Mouse (Mus musculus) limb, embryonic 14.5 days (tissue): Measurements from ENCODE around the gene Elfn2. TPM values are rescaled to one million over a fixed set of nuclear protein-coding genes. Genes with fewer than 3 reads are reported as not detected.

Source experiments
- ATAC-seq: fragments of 200-750 bp; cut with Nextera tagmentation; 2 replicates; pipeline ENCODE4 v1.8.0; 2017; ENCODE audit warnings: low read depth, moderate number of reproducible peaks, moderate TSS enrichment; ENCODE audit not compliant: low FRiP score
- DNase-seq: peaks from one replicate; pipeline ENCODE4 v3.0.0-alpha.2; 2015; ENCODE audit warnings: low spot score
- H3K27ac ChIP-seq: fragments of 300-500 bp; sonication (generic); replicated peaks from 2 replicates; pipeline ENCODE4 v1.5.1; 2014; ENCODE audit warnings: low read depth, mild to moderate bottlenecking, low read length, moderate library complexity, mixed read lengths
- H3K27me3 ChIP-seq: fragments of 300-500 bp; sonication (generic); 2 replicates; pipeline ENCODE4 v1.6.1; 2014; ENCODE audit warnings: low read length, mixed read lengths; ENCODE audit not compliant: control insufficient read depth, insufficient read depth
- H3K36me3 ChIP-seq: fragments of 300-500 bp; sonication (generic); 2 replicates; pipeline ENCODE4 v1.6.1; 2014; ENCODE audit warnings: mild to moderate bottlenecking, low read length, moderate library complexity, mixed read lengths; ENCODE audit not compliant: control insufficient read depth, insufficient read depth
- H3K4me1 ChIP-seq: fragments of 300-500 bp; sonication (generic); 2 replicates; pipeline ENCODE4 v1.6.1; 2014; ENCODE audit warnings: antibody characterized with exemption, low read length, mixed read lengths; ENCODE audit not compliant: control insufficient read depth, insufficient read depth
- H3K4me2 ChIP-seq: fragments of 300-500 bp; sonication (generic); replicated peaks from 2 replicates; pipeline ENCODE4 v1.6.1; 2014; ENCODE audit warnings: low read depth, mild to moderate bottlenecking, low read length, moderate library complexity; ENCODE audit not compliant: severe bottlenecking
- H3K4me3 ChIP-seq: fragments of 300-500 bp; sonication (generic); replicated peaks from 2 replicates; pipeline ENCODE4 v1.5.1; 2014; ENCODE audit warnings: low read length
- H3K9ac ChIP-seq: fragments of 300-500 bp; sonication (generic); 2 replicates; pipeline ENCODE4 v1.6.1; 2014; ENCODE audit warnings: mild to moderate bottlenecking, low read depth, low read length, moderate library complexity; ENCODE audit not compliant: severe bottlenecking
- H3K9me3 ChIP-seq: fragments of 300-500 bp; sonication (generic); 2 replicates; pipeline ENCODE4 v1.6.1; 2016; ENCODE audit warnings: low read length; ENCODE audit not compliant: control insufficient read depth
- POLR2A ChIP-seq: fragments of 200-500 bp; IDR thresholded peaks from 2 replicates; pipeline ENCODE4 v1.8.0; 2012; ENCODE audit warnings: inconsistent platforms, mild to moderate bottlenecking, moderate library complexity, borderline replicate concordance; ENCODE audit not compliant: insufficient read depth, insufficient read length; ENCODE audit errors: extremely low read depth
- WGBS: fragments of 180-500 bp; shearing (Covaris S2); extraction: QIAGEN DNeasy Blood & Tissue Kit; methylation state at CpG from one replicate; pipeline ENCODE4 v1.1.7; 2014; 5-methylcytosine and 5-hydroxymethylcytosine counted together
- polyA plus RNA-seq, 2 experiments: library from polyadenylated mRNA; depleted of rRNA in 1 of 2; stranded (reverse) in 1 of 2; unstranded in 1 of 2; fragments of >200 nt; fragmentation: Nextera tagmentation in 1 of 2; extraction: Ambion mirVana in 1 of 2; gene quantifications; 2 replicates each; pipeline versions ENCODE4 v1.2.1 to v1.2.3; 2012 to 2014

The Elfn2 gene
- polyA plus RNA-seq, 2 experiments = 0.04 to 0.24 TPM

DNA sequence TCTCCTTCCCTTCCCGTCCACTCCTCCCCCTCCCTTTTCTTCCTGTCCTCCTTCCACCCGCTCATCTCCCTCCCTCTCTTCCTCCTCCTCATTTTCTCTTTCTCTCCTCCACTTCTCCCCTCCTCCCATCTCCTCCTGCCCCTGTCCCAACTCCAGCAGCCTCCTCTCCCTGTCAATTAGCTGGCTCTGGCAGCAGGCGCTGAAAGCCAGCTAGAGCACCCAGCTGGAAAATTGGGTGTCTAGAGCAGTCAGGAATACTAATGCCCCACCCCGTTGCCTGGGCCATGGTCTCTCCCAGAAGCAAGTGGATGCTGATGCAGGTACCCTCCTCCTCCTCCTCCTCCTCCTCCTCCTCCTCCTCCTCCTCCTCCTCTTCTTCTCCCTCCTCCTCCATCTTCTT lies 67.4 kb downstream of the Elfn2 start:
- no peaks in the 10 kb centered on the region for H3K9me3 ChIP-seq
- H3K27me3 ChIP-seq = no peaks in the 10 kb centered on the region
- no peak overlapping the region for H3K27ac ChIP-seq
- H3K4me1 ChIP-seq = no peaks in the 10 kb centered on the region
- TF ChIP-seq POLR2A = no peak
- DNase-seq = no peak
- 42% methylated on average over 4 of the region's 4 CpGs for WGBS
- H3K36me3 ChIP-seq = no peaks in the 10 kb centered on the region
- no peak overlapping the region for H3K4me3 ChIP-seq
- ATAC-seq = no peak
- H3K9ac ChIP-seq = no peak overlapping the region
- no peak overlapping the region for H3K4me2 ChIP-seq

DNA sequence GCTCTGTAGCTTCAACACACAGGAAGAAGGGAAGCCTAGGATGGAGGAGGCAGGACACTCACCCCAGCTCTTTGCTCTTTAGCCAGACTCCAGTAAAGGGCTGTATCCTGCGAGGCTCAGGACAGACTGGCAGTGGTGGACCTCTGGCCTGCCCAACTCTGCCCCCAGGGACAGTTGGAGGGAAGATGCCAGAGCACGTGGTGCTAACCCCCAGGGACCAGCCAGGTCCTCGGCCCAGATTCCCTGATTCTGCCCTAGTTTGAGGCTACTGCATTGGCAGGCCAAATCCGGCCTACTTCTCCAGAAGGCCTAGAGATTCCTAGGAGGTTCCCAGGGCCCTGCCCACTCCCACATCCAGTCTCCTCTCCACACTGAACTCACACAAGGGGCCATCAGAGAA lies 70.8 kb downstream of the Elfn2 start:
- DNase-seq = no peak
- H3K27me3 ChIP-seq = no peaks in the 10 kb centered on the region
- H3K4me2 ChIP-seq = no peak overlapping the region
- no peaks in the 10 kb centered on the region for H3K4me1 ChIP-seq
- 66% methylated on average over 4 of the region's 4 CpGs for whole genome bisulfite sequencing
- H3K9me3 ChIP-seq = no peaks in the 10 kb centered on the region
- no peaks in the 10 kb centered on the region for H3K36me3 ChIP-seq
- TF ChIP-seq POLR2A = no peak
- no peak overlapping the region for H3K27ac ChIP-seq
- no peak overlapping the region for H3K9ac ChIP-seq
- H3K4me3 ChIP-seq = no peak overlapping the region
- ATAC-seq = no peak

DNA sequence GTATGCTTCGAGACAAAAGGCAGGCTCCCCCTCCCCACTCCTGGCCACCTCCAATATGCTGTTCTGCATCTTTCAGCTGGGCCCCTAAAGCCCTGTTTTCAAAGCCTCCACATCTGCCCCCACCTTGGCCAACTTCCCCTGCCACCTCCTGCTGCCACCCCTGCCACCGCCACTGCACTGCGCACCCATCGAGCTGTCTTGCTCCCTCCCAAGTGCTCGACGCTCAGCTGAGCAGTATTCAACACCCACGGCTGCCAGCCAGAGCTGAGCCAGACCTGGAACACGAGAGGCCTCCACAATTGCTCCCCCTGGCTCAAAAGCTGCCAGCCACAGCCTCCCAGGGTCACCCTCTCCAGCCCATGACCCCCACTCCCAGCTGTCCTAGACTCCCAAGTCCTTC lies 74.0 kb downstream of the Elfn2 start:
- no peak for DNase-seq

DNA sequence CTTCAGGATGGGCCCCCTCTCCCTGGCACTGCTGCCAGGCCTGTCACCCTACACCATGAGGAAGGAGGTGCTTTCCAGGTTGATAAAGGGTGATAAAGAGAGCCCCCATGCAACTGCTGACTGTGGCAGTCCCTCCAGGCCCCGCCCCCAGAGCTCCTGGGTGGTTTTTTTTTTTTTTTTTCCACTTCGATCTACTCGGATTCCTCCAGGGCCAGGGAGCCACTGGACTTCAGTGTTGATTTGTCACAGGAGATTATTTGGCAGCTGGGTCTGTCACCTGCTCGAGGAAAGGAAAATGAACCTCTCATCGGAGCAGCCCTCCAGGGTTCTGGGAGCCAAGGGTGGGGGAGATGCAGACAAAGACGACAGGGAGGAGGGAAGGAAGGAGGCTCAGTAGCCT lies 74.9 kb downstream of the Elfn2 start:
- Histone ChIP-seq H3K36me3 (no peaks in the 10 kb centered on the region), H3K9me3 (no peaks in the 10 kb centered on the region), H3K4me3 (no peak overlapping the region), H3K4me2 (no peak overlapping the region), H3K27ac (no peak overlapping the region), H3K4me1 (no peaks in the 10 kb centered on the region), H3K27me3 (no peaks in the 10 kb centered on the region), H3K9ac (no peak overlapping the region)
- no peak for DNase-seq
- no peak for ATAC-seq
- 27% methylated on average over 6 of the region's 6 CpGs for WGBS
- TF ChIP-seq POLR2A = no peak

More for the DNA sequence above, 74.0 kb downstream of the Elfn2 start:
- H3K36me3 ChIP-seq = no peaks in the 10 kb centered on the region
- H3K27ac ChIP-seq = no peak overlapping the region
- WGBS = 40% methylated on average over 8 of the region's 8 CpGs
- H3K9ac ChIP-seq = no peak overlapping the region
- no peaks in the 10 kb centered on the region for H3K9me3 ChIP-seq
- no peak overlapping the region for H3K4me3 ChIP-seq
- no peaks in the 10 kb centered on the region for H3K4me1 ChIP-seq
- H3K27me3 ChIP-seq = no peaks in the 10 kb centered on the region
- H3K4me2 ChIP-seq = no peak overlapping the region
- no peak for TF ChIP-seq POLR2A
- no peak for ATAC-seq

DNA sequence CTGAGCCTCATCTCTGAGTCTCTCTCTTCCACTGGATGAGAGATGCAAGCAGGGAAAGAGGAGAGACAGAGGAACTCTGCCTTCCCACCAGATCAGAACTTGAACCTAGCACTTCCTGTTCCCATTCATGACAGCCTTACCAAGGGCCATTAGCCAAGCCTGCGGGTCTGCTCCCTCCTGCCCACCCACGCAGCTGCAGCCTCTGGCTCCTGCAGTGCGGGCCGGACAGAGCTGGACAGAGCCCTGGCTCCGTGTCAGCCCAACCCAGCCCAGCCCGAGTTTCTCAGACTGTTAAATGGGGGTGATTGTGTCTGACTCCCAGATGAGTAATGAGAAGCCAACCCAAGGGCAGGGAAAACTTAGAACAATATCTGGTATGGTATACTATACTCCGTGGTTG lies 83.3 kb downstream of the Elfn2 start:
- Histone ChIP-seq H3K27me3 (no peaks in the 10 kb centered on the region), H3K27ac (no peak overlapping the region), H3K4me2 (no peak overlapping the region), H3K36me3 (no peaks in the 10 kb centered on the region), H3K9ac (no peak overlapping the region), H3K4me1 (peaks cover 6% of the 10 kb centered on the region; the same call in 1 of the 2 replicates), H3K9me3 (no peaks in the 10 kb centered on the region), H3K4me3 (no peak overlapping the region)
- ATAC-seq (no peak), DNase-seq (no peak)
- TF ChIP-seq POLR2A = no peak
- 18% methylated on average over 7 of the region's 7 CpGs for WGBS

DNA sequence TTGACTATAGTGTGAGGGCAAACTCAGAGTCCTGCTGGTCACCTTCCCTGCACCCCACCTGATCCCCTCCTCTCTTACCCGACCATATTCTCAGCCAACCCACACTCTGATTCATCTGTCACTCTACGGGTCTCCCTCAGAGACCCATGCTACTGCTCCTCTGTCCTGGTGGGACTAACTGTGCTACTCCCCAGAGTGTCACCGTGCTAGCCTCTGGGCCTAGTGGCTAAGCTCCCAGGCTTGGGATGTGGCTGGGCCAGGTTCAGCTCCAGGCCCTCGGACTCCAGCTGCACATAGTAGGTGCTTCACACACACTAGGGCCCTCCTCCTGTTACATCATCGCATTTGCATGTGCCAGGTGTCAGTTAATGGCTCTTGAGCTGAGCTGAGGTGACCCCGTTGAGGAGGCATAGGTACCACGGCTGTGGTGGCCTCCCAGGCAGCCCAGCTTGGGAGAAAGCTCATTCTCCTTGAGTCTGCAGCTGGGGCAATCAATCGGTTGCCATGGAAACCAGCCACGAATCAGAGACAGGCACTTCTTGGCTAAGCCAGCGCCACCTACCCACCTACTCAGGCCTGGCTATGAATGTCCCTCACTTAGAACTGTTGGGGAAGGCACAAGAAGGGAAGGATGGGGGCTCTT lies 84.4 kb downstream of the Elfn2 start:
- peak; percentile 54; the same call in 1 of the 2 replicates for ATAC-seq

More for the DNA sequence above, 84.4 kb downstream of the Elfn2 start:
- Histone ChIP-seq H3K4me2 (no peak overlapping the region), H3K36me3 (no peaks in the 10 kb centered on the region), H3K4me1 (peaks cover 6% of the 10 kb centered on the region; the same call in 1 of the 2 replicates), H3K9me3 (no peaks in the 10 kb centered on the region), H3K9ac (no peak overlapping the region), H3K27ac (no peak overlapping the region), H3K27me3 (no peaks in the 10 kb centered on the region), H3K4me3 (no peak overlapping the region)
- no peak for TF ChIP-seq POLR2A
- peak; percentile 60 for DNase-seq
- 28% methylated on average over 10 of the region's 10 CpGs for WGBS
